Mouse (Mus musculus): ENCODE measurements around the gene Scp2.

Scp2 gene

GRCm38 (mm10) chr4:108059601-108060379 lies 85.0 kb downstream of the Scp2 start:
- DNase-seq (ENCODE audit: low spot score): no peak

- no peak for DNase-seq (ENCODE audit: low spot score)
These were observed 86.6 kb downstream of the Scp2 start for GRCm38 (mm10) chr4:108058166-108058565.

- no peak for DNase-seq (ENCODE audit: low spot score)
These were observed 87.6 kb downstream of the Scp2 start for GRCm38 (mm10) chr4:108057247-108057646.

GRCm38 (mm10) chr4:108055873-108056272 lies 88.9 kb downstream of the Scp2 start:
- DNase-seq (ENCODE audit: low spot score): no peak

- no peak for DNase-seq (ENCODE audit: low spot score)
These were observed 92.1 kb downstream of the Scp2 start for GRCm38 (mm10) chr4:108052673-108053072.

- no peak for DNase-seq (ENCODE audit: low spot score)
These were observed 93.0 kb downstream of the Scp2 start for GRCm38 (mm10) chr4:108051687-108052274.

- no peak for DNase-seq (ENCODE audit: low spot score)
These were observed 98.7 kb downstream of the Scp2 start for GRCm38 (mm10) chr4:108046136-108046535.

- DNase-seq (ENCODE audit: low spot score): no peak
These were observed 99.4 kb downstream of the Scp2 start for GRCm38 (mm10) chr4:108045136-108046107.

GRCm38 (mm10) chr4:108037027-108037426 lies 107.8 kb downstream of the Scp2 start:
- DNase-seq (ENCODE audit: low spot score): no peak

- no peak for DNase-seq (ENCODE audit: low spot score)
These were observed 111.6 kb downstream of the Scp2 start for GRCm38 (mm10) chr4:108033041-108033764.

GRCm38 (mm10) chr4:108032352-108032849 lies 112.4 kb downstream of the Scp2 start:
- no peak for DNase-seq (ENCODE audit: low spot score)

- DNase-seq (ENCODE audit: low spot score): peak; percentile 39
These were observed 113.1 kb downstream of the Scp2 start for GRCm38 (mm10) chr4:108031502-108032351.

GRCm38 (mm10) chr4:108030888-108031501 lies 113.8 kb downstream of the Scp2 start:
- DNase-seq (ENCODE audit: low spot score): peak; percentile 26

- DNase-seq (ENCODE audit: low spot score): no peak
These were observed 118.6 kb downstream of the Scp2 start for GRCm38 (mm10) chr4:108026193-108026592.

GRCm38 (mm10) chr4:108025269-108025668 lies 119.5 kb downstream of the Scp2 start:
- no peak for DNase-seq (ENCODE audit: low spot score)

GRCm38 (mm10) chr4:108024641-108025040 lies 120.2 kb downstream of the Scp2 start:
- no peak for DNase-seq (ENCODE audit: low spot score)

GRCm38 (mm10) chr4:108023186-108023585 lies 121.6 kb downstream of the Scp2 start:
- DNase-seq (ENCODE audit: low spot score): no peak

GRCm38 (mm10) chr4:108020178-108020577 lies 124.6 kb downstream of the Scp2 start:
- no peak for DNase-seq (ENCODE audit: low spot score)

- peak; percentile 60 for DNase-seq (ENCODE audit: low spot score)
These were observed 125.6 kb downstream of the Scp2 start for GRCm38 (mm10) chr4:108018961-108019921.

Measured in retina, embryonic 14.5 days (tissue).